Mouse (Mus musculus): ENCODE data around the gene Tma7. TPM values are rescaled to one million over a fixed set of nuclear protein-coding genes. Genes with fewer than 3 reads are reported as not detected.

The Tma7 gene
- polyA plus RNA-seq, 1 experiment from 2014 or later = 670 TPM

DNA sequence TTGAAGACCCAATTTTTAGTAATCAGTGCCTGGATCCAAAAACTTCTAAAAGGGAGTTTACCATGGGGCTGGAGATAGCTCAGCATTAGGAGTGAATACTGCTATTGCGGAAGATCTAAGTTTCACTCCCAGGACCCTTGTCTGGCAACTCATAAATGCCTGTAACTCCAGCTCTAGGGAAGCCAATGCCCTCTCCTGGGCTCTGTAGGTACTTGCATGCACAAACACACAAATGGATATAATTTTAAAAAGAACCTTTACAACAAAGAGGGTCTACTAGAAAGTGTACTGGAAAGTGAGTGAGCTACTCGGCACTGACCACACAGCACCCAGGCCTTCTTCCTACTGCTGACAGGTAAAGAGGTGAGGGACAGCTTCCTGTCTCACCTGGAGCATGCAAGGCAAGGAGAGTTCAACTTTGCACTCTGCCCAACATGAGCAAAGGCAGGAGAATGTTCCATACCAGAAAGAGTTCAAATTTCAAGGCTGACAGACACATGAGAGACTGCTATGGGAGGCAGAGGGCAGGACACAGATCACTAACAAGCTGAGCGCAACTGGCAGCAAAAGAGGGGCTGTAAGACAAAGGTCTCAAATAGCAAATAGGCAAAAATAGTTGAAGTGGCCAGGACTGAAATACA lies 14.2 kb downstream of the Tma7 start:
- Histone ChIP-seq H3K27ac (replicated peaks in 1 of 2; ENCODE audit: control insufficient read depth in 1 of 2, insufficient read depth in 1 of 2, low read depth in 2 of 2, low read length in 2 of 2) (no peak overlapping the region), H3K4me3 (ENCODE audit: control insufficient read depth in 1 of 2, insufficient read depth in 1 of 2, low read depth in 1 of 2, low read length in 2 of 2) (no peak overlapping the region), H3K9me3 (ENCODE audit: control insufficient read depth, low read length) (no peaks in the 10 kb centered on the region), H3K4me2 (ENCODE audit: low read length) (no peak overlapping the region), H3K36me3 (ENCODE audit: control insufficient read depth, insufficient read depth, low read length) (peaks cover 89% of the 10 kb centered on the region), H3K9ac (ENCODE audit: low read length) (no peak overlapping the region), H3K27me3 (ENCODE audit: control insufficient read depth, insufficient read depth, low read length) (no peaks in the 10 kb centered on the region), H3K4me1 (ENCODE audit: control insufficient read depth in 2 of 2, insufficient read depth in 2 of 2, low read length in 2 of 2) (peaks cover 3 to 9% of the 10 kb centered on the region in 2 experiments)
- 95% methylated on average over 3 of the region's 3 CpGs for WGBS
- no peak for ATAC-seq (ENCODE audit: insufficient number of reproducible peaks, insufficient read depth, low FRiP score, low read depth)

GRCm38 (mm10) chr9:109060898-109061295 lies 21.5 kb downstream of the Tma7 start:
- Histone ChIP-seq H3K4me2 (ENCODE audit: low read length) (no peak overlapping the region), H3K27ac (replicated peaks in 1 of 2; ENCODE audit: control insufficient read depth in 1 of 2, insufficient read depth in 1 of 2, low read depth in 2 of 2, low read length in 2 of 2) (no peak overlapping the region), H3K4me3 (ENCODE audit: control insufficient read depth in 1 of 2, insufficient read depth in 1 of 2, low read depth in 1 of 2, low read length in 2 of 2) (no peak overlapping the region), H3K9ac (ENCODE audit: low read length) (no peak overlapping the region), H3K4me1 (ENCODE audit: control insufficient read depth in 2 of 2, insufficient read depth in 2 of 2, low read length in 2 of 2) (peaks cover 3 to 12% of the 10 kb centered on the region in 2 experiments; a peak in 3 of 4 replicates), H3K9me3 (ENCODE audit: control insufficient read depth, low read length) (no peaks in the 10 kb centered on the region), H3K27me3 (ENCODE audit: control insufficient read depth, insufficient read depth, low read length) (no peaks in the 10 kb centered on the region), H3K36me3 (ENCODE audit: control insufficient read depth, insufficient read depth, low read length) (peaks cover 79% of the 10 kb centered on the region)
- 94% methylated on average over 5 of the region's 5 CpGs for WGBS
- ATAC-seq (ENCODE audit: insufficient number of reproducible peaks, insufficient read depth, low FRiP score, low read depth) = no peak

DNA sequence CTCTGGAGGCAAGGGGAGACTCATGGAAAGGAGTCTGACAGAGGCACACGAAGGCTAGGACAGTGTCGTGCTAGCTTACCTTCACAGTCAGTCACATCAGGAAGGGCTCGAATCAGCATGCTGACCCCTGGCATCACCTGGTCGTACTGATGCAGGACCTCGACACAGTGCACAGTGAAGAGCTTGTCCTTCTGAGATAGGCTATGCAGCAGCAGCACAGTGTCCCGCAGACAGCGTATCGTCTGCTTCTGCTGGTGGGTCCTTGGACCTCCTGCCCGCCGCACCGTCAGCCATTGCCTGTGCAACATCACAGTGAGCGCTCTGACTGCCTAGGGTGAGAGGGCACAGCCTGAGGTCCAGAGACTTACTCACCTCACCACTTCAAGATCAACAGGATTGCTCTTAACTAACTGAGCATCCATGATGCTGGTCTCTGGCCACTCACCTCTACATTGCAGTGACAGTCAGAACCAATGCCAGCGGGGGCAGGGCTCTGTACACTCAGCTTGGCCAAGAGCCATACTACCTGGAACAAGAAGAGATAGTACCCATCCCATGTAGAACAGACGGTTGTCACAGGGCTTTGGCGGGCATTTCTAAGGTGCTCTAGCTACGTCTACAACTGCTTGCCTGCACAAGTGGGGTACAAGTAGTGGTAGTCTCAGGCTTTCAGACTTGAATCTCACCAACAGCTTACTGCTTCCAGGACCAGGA lies 22.0 kb downstream of the Tma7 start:
- Histone ChIP-seq H3K27ac (replicated peaks in 1 of 2; ENCODE audit: control insufficient read depth in 1 of 2, insufficient read depth in 1 of 2, low read depth in 2 of 2, low read length in 2 of 2) (0 out of 4 replicates have a peak overlapping the region, but pooled peaks of 1 of the 2 experiments have one; percentile 92), H3K36me3 (ENCODE audit: control insufficient read depth, insufficient read depth, low read length) (peaks cover 77% of the 10 kb centered on the region)

DNA sequence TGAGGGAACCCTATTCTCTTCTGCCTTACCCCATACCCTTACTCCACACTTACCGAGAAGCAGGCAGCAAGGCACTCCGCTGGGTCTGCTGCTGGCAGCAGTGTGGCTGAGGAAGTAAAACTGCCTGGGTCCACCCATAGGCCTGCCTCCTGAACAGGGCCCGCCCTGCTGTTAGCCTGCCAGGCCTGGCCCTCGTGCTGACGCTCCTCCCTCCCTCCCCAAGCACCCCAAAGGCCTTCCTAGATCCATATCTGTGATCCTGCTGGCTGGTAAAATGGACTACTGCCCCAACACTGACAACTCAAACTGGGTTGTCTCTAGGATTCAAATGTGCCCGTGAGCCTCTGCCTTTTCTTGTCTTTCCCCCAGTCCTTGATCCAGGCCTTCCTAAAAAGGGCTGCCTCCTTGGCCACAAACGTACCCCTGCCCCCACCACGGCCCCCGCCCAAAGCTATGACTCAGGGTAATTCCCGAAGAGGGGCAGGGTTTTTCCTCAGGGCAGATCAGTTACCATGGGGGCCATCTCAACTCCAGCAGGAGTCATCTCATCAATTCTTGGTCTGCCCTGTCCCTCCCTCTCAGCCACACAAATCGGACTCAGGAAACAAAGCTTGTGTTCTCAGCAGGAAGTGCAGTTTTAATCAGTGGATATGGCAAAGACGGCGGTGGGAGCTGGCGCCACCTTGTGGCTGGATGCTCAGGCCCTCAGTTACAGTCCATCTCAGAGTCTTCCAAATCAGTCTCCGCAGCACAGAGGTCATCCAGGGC lies 23.1 kb downstream of the Tma7 start, which contains the start of gene Trex1:
Trex1 (minus strand) TSS at position 599 of the 768 bp plus-strand sequence.
- Histone ChIP-seq H3K9ac (ENCODE audit: low read length) (peak within 1 kb of the TSS; percentile 77), H3K9me3 (ENCODE audit: control insufficient read depth, low read length) (no peaks in the 10 kb centered on the region), H3K36me3 (ENCODE audit: control insufficient read depth, insufficient read depth, low read length) (peaks cover 66% of the 10 kb centered on the region), H3K27me3 (ENCODE audit: control insufficient read depth, insufficient read depth, low read length) (no peaks in the 10 kb centered on the region), H3K4me1 (ENCODE audit: control insufficient read depth in 2 of 2, insufficient read depth in 2 of 2, low read length in 2 of 2) (peaks cover 9 to 23% of the 10 kb centered on the region in 2 experiments), H3K4me3 (ENCODE audit: control insufficient read depth in 1 of 2, insufficient read depth in 1 of 2, low read depth in 1 of 2, low read length in 2 of 2) (peak within 1 kb of the TSS; percentile 31 to 44), H3K27ac (replicated peaks in 1 of 2; ENCODE audit: control insufficient read depth in 1 of 2, insufficient read depth in 1 of 2, low read depth in 2 of 2, low read length in 2 of 2) (peak within 1 kb of the TSS; percentile 75 to 92), H3K4me2 (ENCODE audit: low read length) (peak within 1 kb of the TSS; percentile 76)
- 11% methylated on average over 15 of the region's 15 CpGs for WGBS
- peak; percentile 86 for ATAC-seq (ENCODE audit: insufficient number of reproducible peaks, insufficient read depth, low FRiP score, low read depth)

More for the DNA sequence above, 22.0 kb downstream of the Tma7 start:
- Histone ChIP-seq H3K27me3 (ENCODE audit: control insufficient read depth, insufficient read depth, low read length) (no peaks in the 10 kb centered on the region), H3K9ac (ENCODE audit: low read length) (no peak overlapping the region), H3K4me1 (ENCODE audit: control insufficient read depth in 2 of 2, insufficient read depth in 2 of 2, low read length in 2 of 2) (peaks cover 3 to 16% of the 10 kb centered on the region in 2 experiments; a peak in 3 of 4 replicates), H3K4me3 (ENCODE audit: control insufficient read depth in 1 of 2, insufficient read depth in 1 of 2, low read depth in 1 of 2, low read length in 2 of 2) (no peak overlapping the region), H3K9me3 (ENCODE audit: control insufficient read depth, low read length) (no peaks in the 10 kb centered on the region), H3K4me2 (ENCODE audit: low read length) (no peak overlapping the region)
- ATAC-seq (ENCODE audit: insufficient number of reproducible peaks, insufficient read depth, low FRiP score, low read depth) = no peak
- WGBS = 87% methylated on average over 16 of the region's 16 CpGs

DNA sequence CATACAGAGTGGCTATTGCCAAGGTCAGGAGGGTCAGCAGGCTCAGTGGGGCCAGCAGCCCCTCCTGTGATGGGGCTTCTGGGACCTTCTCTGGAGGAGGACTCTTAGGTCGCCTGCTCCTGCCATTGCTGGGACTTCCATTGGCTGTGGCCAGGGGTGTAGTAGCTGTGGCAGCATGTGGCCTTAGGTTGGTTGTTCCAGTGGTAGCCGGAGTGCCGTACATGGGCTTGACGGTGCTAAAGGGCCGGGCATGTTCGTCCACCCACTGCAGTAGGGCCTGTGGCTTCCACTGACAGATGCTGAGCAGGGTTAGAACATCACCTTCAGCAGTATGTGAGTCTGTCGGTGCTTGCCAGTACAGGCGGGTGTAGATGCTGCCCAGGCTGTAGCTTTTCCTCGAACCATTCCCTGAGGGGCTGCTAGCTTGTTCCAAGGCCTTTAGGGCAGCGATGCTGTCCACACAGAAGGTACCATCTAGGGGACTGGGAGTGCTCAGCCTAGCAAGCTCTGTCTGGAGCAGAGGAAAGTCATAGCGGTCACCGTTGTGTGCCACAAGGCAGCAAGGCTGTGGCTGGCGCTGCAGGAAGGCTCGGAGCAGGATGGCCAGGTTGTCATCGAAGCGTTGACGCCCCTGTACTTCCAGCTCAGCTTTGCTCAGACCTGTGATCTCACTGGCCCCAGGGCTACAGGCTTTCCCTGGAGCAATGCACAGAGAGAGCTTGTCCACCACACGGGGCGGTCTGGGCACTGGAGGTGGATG lies 24.2 kb downstream of the Tma7 start:
- Histone ChIP-seq H3K9me3 (ENCODE audit: control insufficient read depth, low read length) (no peaks in the 10 kb centered on the region), H3K27ac (replicated peaks in 1 of 2; ENCODE audit: control insufficient read depth in 1 of 2, insufficient read depth in 1 of 2, low read depth in 2 of 2, low read length in 2 of 2) (peak overlapping the region in 1 of 2 experiments; percentile 92; a peak in 2 of 4 replicates), H3K9ac (ENCODE audit: low read length) (peak overlapping the region; percentile 77), H3K4me2 (ENCODE audit: low read length) (peak overlapping the region; percentile 76), H3K4me1 (ENCODE audit: control insufficient read depth in 2 of 2, insufficient read depth in 2 of 2, low read length in 2 of 2) (peaks cover 11 to 24% of the 10 kb centered on the region in 2 experiments), H3K4me3 (ENCODE audit: control insufficient read depth in 1 of 2, insufficient read depth in 1 of 2, low read depth in 1 of 2, low read length in 2 of 2) (no peak overlapping the region), H3K27me3 (ENCODE audit: control insufficient read depth, insufficient read depth, low read length) (no peaks in the 10 kb centered on the region), H3K36me3 (ENCODE audit: control insufficient read depth, insufficient read depth, low read length) (peaks cover 57% of the 10 kb centered on the region)
- no peak for ATAC-seq (ENCODE audit: insufficient number of reproducible peaks, insufficient read depth, low FRiP score, low read depth)
- 89% methylated on average over 19 of the region's 19 CpGs for WGBS

DNA sequence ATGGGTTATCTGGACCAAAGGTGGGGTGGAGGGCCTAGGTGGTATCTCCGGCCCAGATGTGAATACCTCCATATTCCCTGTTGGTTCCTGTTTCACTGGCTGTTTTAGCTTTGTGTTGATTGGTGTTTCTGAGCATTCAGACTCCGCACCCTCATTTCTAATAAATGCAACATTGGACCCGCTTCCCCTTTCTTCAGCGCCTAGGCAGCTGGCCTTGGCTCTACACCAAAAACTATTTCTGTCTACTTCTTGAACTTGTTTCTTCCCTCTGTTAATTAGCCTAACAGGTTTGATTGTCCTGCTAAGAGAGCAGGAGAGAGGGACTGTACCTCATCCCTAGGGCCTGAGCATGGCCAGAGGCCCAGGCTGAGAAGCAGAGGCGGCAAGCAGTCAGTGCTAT lies 24.8 kb downstream of the Tma7 start:
- H3K4me1 ChIP-seq (ENCODE audit: control insufficient read depth in 2 of 2, insufficient read depth in 2 of 2, low read length in 2 of 2) = peaks cover 11 to 24% of the 10 kb centered on the region in 2 experiments
- H3K9me3 ChIP-seq (ENCODE audit: control insufficient read depth, low read length) = no peaks in the 10 kb centered on the region
- 86% methylated on average over 5 of the region's 5 CpGs for WGBS
- ATAC-seq (ENCODE audit: insufficient number of reproducible peaks, insufficient read depth, low FRiP score, low read depth) = no peak
- H3K4me2 ChIP-seq (ENCODE audit: low read length) = no peak overlapping the region
- H3K36me3 ChIP-seq (ENCODE audit: control insufficient read depth, insufficient read depth, low read length) = peaks cover 56% of the 10 kb centered on the region
- no peak overlapping the region for H3K4me3 ChIP-seq (ENCODE audit: control insufficient read depth in 1 of 2, insufficient read depth in 1 of 2, low read depth in 1 of 2, low read length in 2 of 2)
- no peak overlapping the region for H3K9ac ChIP-seq (ENCODE audit: low read length)
- no peak overlapping the region for H3K27ac ChIP-seq (replicated peaks in 1 of 2; ENCODE audit: control insufficient read depth in 1 of 2, insufficient read depth in 1 of 2, low read depth in 2 of 2, low read length in 2 of 2)
- no peaks in the 10 kb centered on the region for H3K27me3 ChIP-seq (ENCODE audit: control insufficient read depth, insufficient read depth, low read length)

GRCm38 (mm10) chr9:109056916-109057315 lies 25.5 kb downstream of the Tma7 start:
- Histone ChIP-seq H3K4me3 (ENCODE audit: control insufficient read depth in 1 of 2, insufficient read depth in 1 of 2, low read depth in 1 of 2, low read length in 2 of 2) (no peak overlapping the region), H3K27ac (replicated peaks in 1 of 2; ENCODE audit: control insufficient read depth in 1 of 2, insufficient read depth in 1 of 2, low read depth in 2 of 2, low read length in 2 of 2) (no peak overlapping the region), H3K4me1 (ENCODE audit: control insufficient read depth in 2 of 2, insufficient read depth in 2 of 2, low read length in 2 of 2) (peaks cover 11 to 24% of the 10 kb centered on the region in 2 experiments), H3K9ac (ENCODE audit: low read length) (no peak overlapping the region; the same call in 1 of the 2 replicates), H3K9me3 (ENCODE audit: control insufficient read depth, low read length) (no peaks in the 10 kb centered on the region), H3K36me3 (ENCODE audit: control insufficient read depth, insufficient read depth, low read length) (peaks cover 58% of the 10 kb centered on the region), H3K4me2 (ENCODE audit: low read length) (no peak overlapping the region), H3K27me3 (ENCODE audit: control insufficient read depth, insufficient read depth, low read length) (no peaks in the 10 kb centered on the region)
- WGBS = 84% methylated on average over 4 of the region's 4 CpGs
- ATAC-seq (ENCODE audit: insufficient number of reproducible peaks, insufficient read depth, low FRiP score, low read depth) = no peak
